Mouse (Mus musculus) heart, postnatal 4 days (tissue): Measurements from ENCODE around the gene Acadm. TPM values are rescaled to one million over a fixed set of nuclear protein-coding genes. Genes with fewer than 3 reads are reported as not detected.

Experiments
- DNase-seq: peaks from one replicate; pipeline ENCODE4 v3.0.0; 2021
- total RNA-seq, 2 experiments: library from RNA; stranded (reverse); gene quantifications; 2 replicates each; pipeline ENCODE4 v1.2.3; 2021

Acadm gene
- total RNA-seq, 2 experiments from 2014 or later, result 579 to 585 TPM

GRCm38 (mm10) chr3:153901904-153902303 lies 42.5 kb downstream of the Acadm start:
- DNase-seq, result no peak

GRCm38 (mm10) chr3:153897216-153897615 lies 47.2 kb downstream of the Acadm start:
- DNase-seq, result no peak

- DNase-seq, result no peak
Measured at GRCm38 (mm10) chr3:153895454-153895853, 49.0 kb downstream of the Acadm start.

GRCm38 (mm10) chr3:153889188-153889781 lies 55.1 kb downstream of the Acadm start:
- DNase-seq, result no peak

DNA sequence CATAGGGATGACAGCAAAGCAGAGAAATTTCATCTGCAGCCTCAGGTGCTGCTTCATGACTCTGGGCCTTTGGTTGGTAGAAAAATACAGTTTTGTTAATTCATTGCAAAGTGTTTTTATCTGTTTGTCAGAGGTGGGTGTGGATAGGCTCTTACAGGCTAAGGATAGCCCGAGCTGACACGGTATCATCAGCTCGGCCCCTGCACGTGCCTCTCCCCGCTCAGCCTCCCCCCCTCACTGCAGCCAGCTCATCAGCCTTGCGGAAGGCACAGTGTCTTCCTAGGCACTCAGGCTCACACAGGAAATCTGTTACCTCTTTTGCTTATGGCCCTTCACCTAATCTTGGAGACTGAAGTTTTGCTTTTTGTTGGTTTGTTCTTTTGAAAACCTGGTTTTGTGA lies 56.3 kb downstream of the Acadm start:
- no peak for DNase-seq

- DNase-seq, result no peak
Measured at GRCm38 (mm10) chr3:153886296-153886695, 58.1 kb downstream of the Acadm start.

Other genes with a start within 250 kb of the Acadm start
- gene St6galnac3, start 219.5 kb downstream of the Acadm start, total RNA-seq, result 10 to 100 TPM; 12.9 to 17.8 TPM
- gene Asb17, start 100.4 kb downstream of the Acadm start, total RNA-seq, result not detected
- under 1 TPM; 0.29 to 0.31 TPM for gene Msh4, start 38.5 kb downstream of the Acadm start, total RNA-seq
- 100 to 1,000 TPM; 108 to 110 TPM for gene Rabggtb, start 31.6 kb downstream of the Acadm start, total RNA-seq
- gene Slc44a5, start 28.8 kb upstream of the Acadm start, total RNA-seq, result under 1 TPM; 0.29 to 0.50 TPM